Mouse (Mus musculus) midbrain, embryonic 15.5 days (tissue): ENCODE measurements around the gene Rplp0. TPM values are rescaled to one million over a fixed set of nuclear protein-coding genes. Genes with fewer than 3 reads are reported as not detected.

Source experiments
- ATAC-seq: fragments of 200-750 bp; cut with Nextera tagmentation; replicated peaks from 2 replicates; pipeline ENCODE4 v1.8.0; 2017; ENCODE audit warnings: moderate TSS enrichment
- H3K27ac ChIP-seq: fragments of 300-500 bp; sonication (generic); 2 replicates; pipeline ENCODE4 v1.5.1; 2015; ENCODE audit warnings: mild to moderate bottlenecking, inconsistent platforms
- H3K27me3 ChIP-seq: fragments of 300-500 bp; sonication (generic); replicated peaks from 2 replicates; pipeline ENCODE4 v1.6.1; 2015; ENCODE audit warnings: inconsistent platforms
- H3K36me3 ChIP-seq: fragments of 300-500 bp; sonication (generic); replicated peaks from 2 replicates; pipeline ENCODE4 v1.6.1; 2015; ENCODE audit warnings: inconsistent platforms
- H3K4me1 ChIP-seq: fragments of 300-500 bp; sonication (generic); 2 replicates; pipeline ENCODE4 v1.6.1; 2015; ENCODE audit warnings: inconsistent platforms
- H3K4me2 ChIP-seq: fragments of 300-500 bp; sonication (generic); 2 replicates; pipeline ENCODE4 v1.6.1; 2015; ENCODE audit warnings: inconsistent platforms, mild to moderate bottlenecking, moderate library complexity
- H3K4me3 ChIP-seq: fragments of 300-500 bp; sonication (generic); 2 replicates; pipeline ENCODE4 v1.5.1; 2015; ENCODE audit warnings: mild to moderate bottlenecking, inconsistent platforms
- H3K9ac ChIP-seq: fragments of 300-500 bp; sonication (generic); 2 replicates; pipeline ENCODE4 v1.6.1; 2015; ENCODE audit warnings: mild to moderate bottlenecking, inconsistent platforms
- H3K9me3 ChIP-seq: fragments of 300-500 bp; sonication (generic); 2 replicates; pipeline ENCODE4 v1.6.1; 2016; ENCODE audit warnings: inconsistent platforms
- WGBS: fragments of 180-500 bp; shearing (Covaris S2); methylation state at CpG from one replicate; pipeline ENCODE4 v1.1.7; 2015; ENCODE audit warnings: mixed read lengths; 5-methylcytosine and 5-hydroxymethylcytosine counted together
- polyA plus RNA-seq: library from polyadenylated mRNA; unstranded; fragments of >200 nt; fragmentation: Nextera tagmentation; extraction: Ambion mirVana; gene quantifications from 2 replicates; pipeline ENCODE4 v1.2.1, GENCODE M21; 2015

Rplp0 gene
- polyA plus RNA-seq, 1 experiment from 2014 or later = 811 TPM

DNA sequence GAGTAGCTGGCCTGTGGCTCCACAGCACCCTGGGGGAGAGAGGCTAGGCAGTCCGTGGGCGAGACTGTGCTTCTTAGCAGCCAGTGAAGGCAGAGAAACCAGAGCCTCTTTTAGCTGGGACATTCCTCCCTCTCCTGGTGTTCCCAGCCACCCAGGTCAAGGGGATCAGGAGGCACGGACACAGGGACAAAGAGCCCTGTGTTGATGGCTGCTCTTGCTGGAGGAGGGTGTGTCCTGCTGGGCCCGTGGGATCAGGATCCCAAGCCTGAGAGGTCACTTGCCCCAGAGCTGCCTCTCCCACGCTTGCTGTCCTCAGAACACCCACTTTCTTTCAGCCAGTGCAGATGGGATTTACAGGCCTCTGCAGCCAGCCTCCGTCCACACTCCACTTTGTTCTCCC is 12.3 kb upstream of the Rplp0 start:
- Histone ChIP-seq H3K9ac (no peak overlapping the region), H3K4me3 (no peak overlapping the region), H3K4me2 (no peak overlapping the region), H3K9me3 (no peaks in the 10 kb centered on the region), H3K36me3 (no peaks in the 10 kb centered on the region; the same call in 1 of the 2 replicates), H3K27me3 (no peaks in the 10 kb centered on the region), H3K4me1 (peaks cover 20% of the 10 kb centered on the region), H3K27ac (no peak overlapping the region)
- WGBS = 33% methylated on average over 6 of the region's 6 CpGs
- no peak for ATAC-seq

DNA sequence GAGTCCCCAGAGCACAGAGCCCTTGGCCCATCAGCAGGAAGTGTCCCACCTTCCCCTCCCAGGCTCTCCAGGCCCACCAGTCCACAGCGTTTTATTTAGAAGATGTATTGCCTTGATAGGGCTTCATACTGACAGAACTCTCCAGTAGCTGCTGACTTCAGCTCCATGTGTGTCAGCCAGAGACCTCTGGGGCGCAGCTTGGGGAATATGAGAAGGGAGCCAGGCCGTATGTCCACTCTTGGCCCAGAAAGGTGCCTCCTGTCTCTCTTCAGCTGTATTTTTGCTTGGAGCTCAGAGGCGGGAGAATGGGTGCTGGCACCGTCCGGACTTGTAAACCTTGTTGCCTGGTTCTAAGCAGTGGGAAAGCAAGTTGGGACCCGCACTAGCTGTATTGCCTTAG is 11.8 kb upstream of the Rplp0 start:
- WGBS = 87% methylated on average over 7 of the region's 7 CpGs
- Histone ChIP-seq H3K4me2 (no peak overlapping the region), H3K27me3 (no peaks in the 10 kb centered on the region), H3K4me1 (peaks cover 20% of the 10 kb centered on the region), H3K27ac (no peak overlapping the region), H3K4me3 (no peak overlapping the region), H3K9me3 (no peaks in the 10 kb centered on the region), H3K36me3 (peaks cover 3% of the 10 kb centered on the region; the same call in 1 of the 2 replicates), H3K9ac (no peak overlapping the region)
- ATAC-seq = no peak

DNA sequence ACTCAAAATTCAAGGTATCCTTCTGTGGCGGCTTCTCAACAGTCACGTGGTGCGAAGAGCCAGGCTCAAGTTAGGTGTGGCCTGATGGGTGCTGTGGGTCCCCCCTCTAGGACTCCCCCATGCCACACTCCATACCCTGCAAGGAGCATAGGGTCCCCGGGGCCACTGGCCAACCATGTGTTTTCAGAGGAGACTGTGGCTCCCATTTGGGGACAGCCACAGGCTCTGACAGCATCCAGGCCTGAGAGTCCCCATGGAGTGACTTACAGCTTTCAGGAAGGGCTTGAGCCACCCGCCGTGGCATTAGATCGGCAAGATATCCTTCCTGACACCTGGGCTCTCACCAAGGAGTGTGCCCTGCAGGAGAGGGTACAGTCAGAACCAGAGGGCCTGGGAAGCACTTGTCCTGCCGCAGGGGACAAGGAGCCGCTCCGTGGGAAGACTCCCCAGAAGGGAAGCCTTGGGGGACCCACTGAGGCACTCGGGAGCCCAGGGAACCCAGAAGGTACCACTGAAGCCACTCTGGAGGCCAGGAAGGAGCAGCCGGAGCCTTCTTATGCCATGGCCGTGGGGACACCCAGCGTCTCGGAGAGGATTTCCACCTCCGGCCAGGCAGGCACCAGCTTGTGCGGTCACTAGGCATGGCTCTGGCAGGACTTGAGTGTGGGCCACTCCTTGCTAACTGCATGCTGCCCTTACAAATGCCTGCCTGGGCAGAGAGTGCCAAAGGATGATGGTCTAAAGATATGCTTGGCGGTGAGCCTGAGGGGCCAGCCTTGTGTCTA is 10.6 kb upstream of the Rplp0 start:
- Histone ChIP-seq H3K4me2 (no peak overlapping the region), H3K9me3 (no peaks in the 10 kb centered on the region), H3K4me1 (peaks cover 10% of the 10 kb centered on the region), H3K4me3 (no peak overlapping the region), H3K36me3 (peaks cover 3% of the 10 kb centered on the region; the same call in 1 of the 2 replicates), H3K27ac (no peak overlapping the region), H3K27me3 (no peaks in the 10 kb centered on the region), H3K9ac (no peak overlapping the region)
- 93% methylated on average over 18 of the region's 18 CpGs for WGBS
- ATAC-seq = no peak

GRCm38 (mm10) chr5:115550482-115551005 is 8.7 kb upstream of the Rplp0 start:
- no peak for ATAC-seq

DNA sequence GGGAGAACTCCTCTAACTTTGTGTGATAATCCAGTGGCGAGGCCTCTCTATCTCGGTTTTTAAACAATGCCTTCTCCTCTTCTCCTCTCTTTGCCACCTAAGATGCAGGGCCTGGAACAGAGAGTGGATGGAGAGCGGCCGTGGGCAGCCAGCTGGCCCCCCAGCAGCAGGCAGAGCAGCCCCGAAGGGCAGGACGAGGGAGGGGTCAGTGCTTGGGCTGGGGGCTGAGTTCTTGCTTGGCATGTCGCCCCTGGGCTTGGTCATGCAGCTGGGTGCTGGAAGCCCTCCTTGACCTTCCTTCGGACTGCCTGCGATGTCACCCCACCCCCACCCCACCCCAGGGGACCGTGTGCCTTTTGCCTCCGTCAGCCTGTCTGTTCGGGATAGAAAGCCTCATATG is 7.9 kb upstream of the Rplp0 start:
- no peak overlapping the region for H3K27ac ChIP-seq
- no peak overlapping the region for H3K4me3 ChIP-seq
- ATAC-seq = no peak
- H3K4me1 ChIP-seq = no peaks in the 10 kb centered on the region
- peaks cover 3% of the 10 kb centered on the region; the same call in 1 of the 2 replicates for H3K36me3 ChIP-seq
- H3K9me3 ChIP-seq = no peaks in the 10 kb centered on the region
- no peaks in the 10 kb centered on the region for H3K27me3 ChIP-seq
- H3K9ac ChIP-seq = no peak overlapping the region
- no peak overlapping the region for H3K4me2 ChIP-seq
- 73% methylated on average over 12 of the region's 12 CpGs for WGBS

More at GRCm38 (mm10) chr5:115550482-115551005, 8.7 kb upstream of the Rplp0 start:
- WGBS = 88% methylated on average over 11 of the region's 11 CpGs
- H3K4me1 ChIP-seq = no peaks in the 10 kb centered on the region
- H3K9ac ChIP-seq = no peak overlapping the region
- H3K27me3 ChIP-seq = no peaks in the 10 kb centered on the region
- H3K9me3 ChIP-seq = no peaks in the 10 kb centered on the region
- H3K36me3 ChIP-seq = peaks cover 3% of the 10 kb centered on the region; the same call in 1 of the 2 replicates
- no peak overlapping the region for H3K4me3 ChIP-seq
- H3K27ac ChIP-seq = no peak overlapping the region
- H3K4me2 ChIP-seq = no peak overlapping the region

- no peak overlapping the region for H3K4me2 ChIP-seq
- H3K4me3 ChIP-seq = no peak overlapping the region
- H3K27me3 ChIP-seq = no peaks in the 10 kb centered on the region
- WGBS = 89% methylated on average over 13 of the region's 13 CpGs
- no peaks in the 10 kb centered on the region for H3K4me1 ChIP-seq
- no peak overlapping the region for H3K9ac ChIP-seq
- ATAC-seq = no peak
- no peak overlapping the region for H3K27ac ChIP-seq
- H3K9me3 ChIP-seq = no peaks in the 10 kb centered on the region
- peaks cover 3% of the 10 kb centered on the region; the same call in 1 of the 2 replicates for H3K36me3 ChIP-seq
These were observed 7.5 kb upstream of the Rplp0 start for GRCm38 (mm10) chr5:115551799-115552198.

GRCm38 (mm10) chr5:115553801-115554420 is 5.4 kb upstream of the Rplp0 start:
- Histone ChIP-seq H3K36me3 (0 out of 2 replicates have a peak, but pooled peaks cover 3% of the 10 kb centered on the region), H3K27ac (no peak overlapping the region), H3K9me3 (no peaks in the 10 kb centered on the region), H3K4me1 (no peaks in the 10 kb centered on the region), H3K4me3 (no peak overlapping the region), H3K27me3 (no peaks in the 10 kb centered on the region), H3K4me2 (no peak overlapping the region), H3K9ac (no peak overlapping the region)
- ATAC-seq = no peak
- 85% methylated on average over 33 of the region's 33 CpGs for WGBS

GRCm38 (mm10) chr5:115554536-115555291 is 4.6 kb upstream of the Rplp0 start:
- ATAC-seq = no peak
- WGBS = 90% methylated on average over 18 of the region's 18 CpGs
- Histone ChIP-seq H3K27me3 (no peaks in the 10 kb centered on the region), H3K4me1 (no peaks in the 10 kb centered on the region), H3K27ac (no peak overlapping the region), H3K4me2 (no peak overlapping the region), H3K4me3 (no peak overlapping the region), H3K36me3 (0 out of 2 replicates have a peak, but pooled peaks cover 3% of the 10 kb centered on the region), H3K9me3 (no peaks in the 10 kb centered on the region), H3K9ac (no peak overlapping the region)

- Histone ChIP-seq H3K27me3 (no peaks in the 10 kb centered on the region), H3K9me3 (no peaks in the 10 kb centered on the region), H3K4me3 (no peak overlapping the region), H3K27ac (no peak overlapping the region), H3K4me1 (peaks cover 11% of the 10 kb centered on the region), H3K4me2 (no peak overlapping the region), H3K36me3 (peaks cover 7% of the 10 kb centered on the region; the same call in 1 of the 2 replicates), H3K9ac (no peak overlapping the region)
- 13% methylated on average over 8 of the region's 8 CpGs for WGBS
- no peak for ATAC-seq
These were observed 3.0 kb upstream of the Rplp0 start for GRCm38 (mm10) chr5:115556217-115556616.

GRCm38 (mm10) chr5:115558182-115558794 is 979 bp upstream of the Rplp0 start:
- Histone ChIP-seq H3K4me2 (no peak overlapping the region), H3K27me3 (no peaks in the 10 kb centered on the region), H3K36me3 (peaks cover 19% of the 10 kb centered on the region), H3K27ac (no peak overlapping the region), H3K9ac (no peak overlapping the region), H3K4me3 (no peak overlapping the region), H3K4me1 (peaks cover 11% of the 10 kb centered on the region), H3K9me3 (no peaks in the 10 kb centered on the region)
- no peak for ATAC-seq
- WGBS = 92% methylated on average over 14 of the region's 14 CpGs

DNA sequence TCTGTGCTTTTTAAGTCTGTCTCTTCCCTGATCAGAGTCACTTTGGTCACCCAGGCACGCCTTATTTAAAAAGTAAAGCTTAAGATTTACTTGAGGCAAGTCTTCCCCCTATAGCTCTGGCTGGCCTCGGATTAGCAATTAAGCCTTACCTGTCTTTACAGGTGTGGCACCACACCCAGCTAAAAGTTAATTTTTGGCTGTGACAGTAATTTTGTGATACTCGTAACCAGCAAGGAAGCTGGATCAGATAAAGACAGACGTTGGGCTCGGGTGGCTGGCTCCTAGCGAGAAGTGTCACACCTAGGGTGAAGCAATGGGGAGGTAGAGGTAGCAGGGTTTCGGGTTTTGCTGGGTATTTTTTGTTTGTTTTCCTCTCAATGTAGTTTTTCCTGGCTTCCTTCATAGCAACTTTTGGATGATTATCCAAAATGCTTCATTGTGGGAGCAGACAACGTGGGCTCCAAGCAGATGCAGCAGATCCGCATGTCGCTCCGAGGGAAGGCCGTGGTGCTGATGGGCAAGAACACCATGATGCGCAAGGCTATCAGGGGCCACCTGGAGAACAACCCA is 1.2 kb downstream of the Rplp0 start:
- Histone ChIP-seq H3K27ac (no peak overlapping the region), H3K4me3 (peak overlapping the region; percentile 88), H3K9me3 (no peaks in the 10 kb centered on the region), H3K4me2 (peak overlapping the region; percentile 67), H3K36me3 (peaks cover 19% of the 10 kb centered on the region), H3K4me1 (peaks cover 21% of the 10 kb centered on the region), H3K9ac (peak overlapping the region; percentile 98), H3K27me3 (no peaks in the 10 kb centered on the region)
- 45% methylated on average over 13 of the region's 13 CpGs for WGBS
- ATAC-seq = no peak
